Mouse (Mus musculus) cortical plate, adult 2 months (tissue): Measurements from ENCODE around the gene Shf.

Experiments used
- CTCF ChIP-seq: fragments of 200-500 bp; IDR thresholded peaks from 2 replicates; pipeline ENCODE4 v1.5.1; 2011; ENCODE audit warnings: mild to moderate bottlenecking, control low read depth, low read length; ENCODE audit not compliant: insufficient read depth; ENCODE audit errors: extremely low read depth
- POLR2A ChIP-seq: fragments of 200-500 bp; IDR thresholded peaks from 2 replicates; pipeline ENCODE4 v1.6.1; 2011; ENCODE audit warnings: mild to moderate bottlenecking, low read length, control low read depth; ENCODE audit not compliant: insufficient read depth; ENCODE audit errors: extremely low read depth

- TF ChIP-seq POLR2A = no peak
- TF ChIP-seq CTCF = no peak
Measured at GRCm38 (mm10) chr2:122374012-122374411, 5.0 kb upstream of the Shf start.
